Mouse (Mus musculus) C2C12 (cell line): ENCODE results near the gene Tfb2m.

Experiments used
- CTCF ChIP-seq: IDR thresholded peaks from one replicate; pipeline ENCODE4 v1.5.1; 2011; ENCODE audit not compliant: control insufficient read depth, insufficient read depth, insufficient read length
- MAX ChIP-seq: IDR thresholded peaks from one replicate; pipeline ENCODE4 v1.6.1; 2011; ENCODE audit warnings: mild to moderate bottlenecking, control low read depth

GRCm38 (mm10) chr1:179517713-179518465 is 28.2 kb downstream of the Tfb2m start, which contains the start of gene Smyd3:
- TF ChIP-seq MAX = no peak
- TF ChIP-seq CTCF = peak; percentile 21
